8 mouse cellular contexts compared by ENCODE assay signal in genomic region chr3:95124246-95124645, GRCm38 (mm10). TPM values are rescaled to one million over a fixed set of nuclear protein-coding genes. Genes with fewer than 3 reads are reported as not detected.
DNase-seq lines count a peak whose midpoint lies in the region; ATAC-seq and TF ChIP-seq lines count a peak whose summit lies in the region.

Gene Tmod4, plus strand, starts transcription at chr3:95124476.

- no peaks in the 10 kb centered on the region for H3K9me3 ChIP-seq in kidney, postnatal 0 days (replicated peaks; ENCODE audit: low read length)
- no peaks in the 10 kb centered on the region for H3K9me3 ChIP-seq in heart, embryonic 13.5 days
- no peaks in the 10 kb centered on the region for H3K9me3 ChIP-seq in liver, postnatal 0 days (ENCODE audit: low read length)

- H3K27me3 ChIP-seq in kidney, postnatal 0 days (ENCODE audit: insufficient read depth, low read length) = no peaks in the 10 kb centered on the region
- H3K27me3 ChIP-seq in heart, embryonic 13.5 days (replicated peaks) = no peaks in the 10 kb centered on the region
- no peaks in the 10 kb centered on the region for H3K27me3 ChIP-seq in liver, postnatal 0 days (ENCODE audit: insufficient read depth, low read length)

- no peak within 1 kb of the TSS; the same call in 1 of the 2 replicates for H3K27ac ChIP-seq in kidney, postnatal 0 days
- H3K27ac ChIP-seq in heart, embryonic 13.5 days (replicated peaks) = peak within 1 kb of the TSS; percentile 67
- H3K27ac ChIP-seq in liver, postnatal 0 days (ENCODE audit: low read depth) = no peak within 1 kb of the TSS

- DNase-seq in kidney, postnatal 0 days (ENCODE audit: low spot score) = peak; percentile 56
- DNase-seq in kidney, adult 18-20 months = no peak
- DNase-seq in liver, postnatal 0 days = no peak
- no peak for DNase-seq in urinary bladder, postnatal 4 days (ENCODE audit: low spot score in 2 of 2)
- DNase-seq in layer of hippocampus, adult 8-10 months (ENCODE audit: low spot score in 2 of 2) = no peak
- no peak for DNase-seq in left cerebral cortex, postnatal 36 days (ENCODE audit: low spot score in 2 of 2)

- TF ChIP-seq CTCF in kidney, postnatal 0 days (IDR thresholded peaks at IDR 0.05; ENCODE audit: low read depth) = peak; percentile 64
- TF ChIP-seq CTCF in liver, postnatal 0 days (IDR thresholded peaks at IDR 0.05; ENCODE audit: low read depth) = peak; percentile 65

- no peak for TF ChIP-seq EP300 in liver, postnatal 0 days (IDR thresholded peaks at IDR 0.05; ENCODE audit: low read depth)

- H3K9ac ChIP-seq in kidney, postnatal 0 days (ENCODE audit: low read depth, low read length) = peak within 1 kb of the TSS; percentile 23; the same call in 1 of the 2 replicates
- H3K9ac ChIP-seq in heart, embryonic 13.5 days = 0 out of 2 replicates have a peak within 1 kb of the TSS, but pooled peaks have one; percentile 33
- no peak within 1 kb of the TSS for H3K9ac ChIP-seq in liver, postnatal 0 days (replicated peaks)

- intact Hi-C loops in left cerebral cortex, postnatal 36 days (cut with DNase I) = no loop called here

- H3K36me3 ChIP-seq in kidney, postnatal 0 days (ENCODE audit: insufficient read depth, low read length) = peaks cover 31% of the 10 kb centered on the region
- peaks cover 45% of the 10 kb centered on the region for H3K36me3 ChIP-seq in heart, embryonic 13.5 days
- H3K36me3 ChIP-seq in liver, postnatal 0 days (replicated peaks; ENCODE audit: insufficient read depth, low read length) = peaks cover 31% of the 10 kb centered on the region

- H3K4me2 ChIP-seq in kidney, postnatal 0 days (ENCODE audit: low read length) = no peak within 1 kb of the TSS
- peak within 1 kb of the TSS; percentile 34 for H3K4me2 ChIP-seq in heart, embryonic 13.5 days
- no peak within 1 kb of the TSS for H3K4me2 ChIP-seq in liver, postnatal 0 days (ENCODE audit: low read depth, low read length)

- peaks cover 5% of the 10 kb centered on the region; the same call in 1 of the 2 replicates for H3K4me1 ChIP-seq in kidney, postnatal 0 days (replicated peaks; ENCODE audit: insufficient read depth, low read length)
- peaks cover 19% of the 10 kb centered on the region for H3K4me1 ChIP-seq in heart, embryonic 13.5 days
- peaks cover 8% of the 10 kb centered on the region for H3K4me1 ChIP-seq in liver, postnatal 0 days (ENCODE audit: insufficient read depth)

- 36% methylated on average over 6 of the region's 6 CpGs for WGBS in kidney, postnatal 0 days
- 54% methylated on average over 6 of the region's 6 CpGs for WGBS in heart, embryonic 13.5 days
- 58% methylated on average over 6 of the region's 6 CpGs for WGBS in liver, postnatal 0 days (ENCODE audit: insufficient replicate concordance)

- no peak within 1 kb of the TSS for H3K4me3 ChIP-seq in kidney, postnatal 0 days (replicated peaks; ENCODE audit: low read depth, low read length)
- no peak within 1 kb of the TSS for H3K4me3 ChIP-seq in heart, embryonic 13.5 days
- H3K4me3 ChIP-seq in liver, postnatal 0 days (ENCODE audit: low read depth, low read length) = no peak within 1 kb of the TSS

- ATAC-seq in kidney, postnatal 0 days (replicated peaks; ENCODE audit: low FRiP score, low read depth) = no peak; the same call in 1 of the 2 replicates
- ATAC-seq in common myeloid progenitor, adult 5-6 weeks (replicated peaks; ENCODE audit: low read depth, poor library complexity, severe bottlenecking) = peak; percentile 81
- no peak for ATAC-seq in heart, embryonic 13.5 days (ENCODE audit: extremely low read depth, insufficient number of reproducible peaks, low FRiP score, low TSS enrichment)
- no peak for ATAC-seq in liver, postnatal 0 days

RNA-seq across cellular contexts. Expression of gene Tmod4, which starts in this region (rescaled TPM):
- polyA plus RNA-seq in kidney, postnatal 0 days (2015; fragmentation: Nextera tagmentation; extraction: Ambion mirVana) = 0.69 and 0.83 TPM in 2 replicates
- not detected in 2 replicates for total RNA-seq in common myeloid progenitor, adult 5-6 weeks (2017)
- polyA plus RNA-seq in heart, embryonic 13.5 days (2015; fragmentation: Nextera tagmentation; extraction: Ambion mirVana) = 0.82 and 1.4 TPM in 2 replicates
- 0.19 and 1.5 TPM in 2 replicates for polyA plus RNA-seq in liver, postnatal 0 days (2015; fragmentation: Nextera tagmentation; extraction: Ambion mirVana)
- under 1 TPM in 2 of 4 experiments, not detected in 2; 0.55 to 0.81 TPM for total RNA-seq in layer of hippocampus, adult 8-10 months (2022)
- under 1 TPM in 1 of 2 experiments, not detected in 1; 0.88 TPM for total RNA-seq in left cerebral cortex, postnatal 36 days (2021)

Comparison
In these comparisons a context has a peak if more than half of its experiments do, and no peak if none do; other contexts are left out.
1. Peak in DNase-seq and H3K9ac ChIP-seq in kidney, postnatal 0 days; RNA of the gene not detected or under 1 TPM.
2. Peak in ATAC-seq in common myeloid progenitor, adult 5-6 weeks; RNA of the gene not detected or under 1 TPM.